Mouse (Mus musculus): ENCODE data around the gene Ncf1. TPM values are rescaled to one million over a fixed set of nuclear protein-coding genes. Genes with fewer than 3 reads are reported as not detected.

The Ncf1 gene
- total RNA-seq, 1 experiment from 2014 or later = 172 TPM

- ATAC-seq (replicated peaks; ENCODE audit: insufficient number of reproducible peaks, low FRiP score, low TSS enrichment, poor library complexity, severe bottlenecking) = no peak
These were observed 4.1 kb downstream of the Ncf1 start for GRCm38 (mm10) chr5:134225110-134225901.

- ATAC-seq (replicated peaks; ENCODE audit: insufficient number of reproducible peaks, low FRiP score, low TSS enrichment, poor library complexity, severe bottlenecking) = no peak
These were observed 7.7 kb downstream of the Ncf1 start for GRCm38 (mm10) chr5:134221708-134222150.

GRCm38 (mm10) chr5:134221278-134221677, 8.1 kb downstream of the Ncf1 start:
- no peak for ATAC-seq (replicated peaks; ENCODE audit: insufficient number of reproducible peaks, low FRiP score, low TSS enrichment, poor library complexity, severe bottlenecking)

- ATAC-seq (replicated peaks; ENCODE audit: insufficient number of reproducible peaks, low FRiP score, low TSS enrichment, poor library complexity, severe bottlenecking) = no peak
These were observed 11.5 kb downstream of the Ncf1 start for GRCm38 (mm10) chr5:134217900-134218299.

DNA sequence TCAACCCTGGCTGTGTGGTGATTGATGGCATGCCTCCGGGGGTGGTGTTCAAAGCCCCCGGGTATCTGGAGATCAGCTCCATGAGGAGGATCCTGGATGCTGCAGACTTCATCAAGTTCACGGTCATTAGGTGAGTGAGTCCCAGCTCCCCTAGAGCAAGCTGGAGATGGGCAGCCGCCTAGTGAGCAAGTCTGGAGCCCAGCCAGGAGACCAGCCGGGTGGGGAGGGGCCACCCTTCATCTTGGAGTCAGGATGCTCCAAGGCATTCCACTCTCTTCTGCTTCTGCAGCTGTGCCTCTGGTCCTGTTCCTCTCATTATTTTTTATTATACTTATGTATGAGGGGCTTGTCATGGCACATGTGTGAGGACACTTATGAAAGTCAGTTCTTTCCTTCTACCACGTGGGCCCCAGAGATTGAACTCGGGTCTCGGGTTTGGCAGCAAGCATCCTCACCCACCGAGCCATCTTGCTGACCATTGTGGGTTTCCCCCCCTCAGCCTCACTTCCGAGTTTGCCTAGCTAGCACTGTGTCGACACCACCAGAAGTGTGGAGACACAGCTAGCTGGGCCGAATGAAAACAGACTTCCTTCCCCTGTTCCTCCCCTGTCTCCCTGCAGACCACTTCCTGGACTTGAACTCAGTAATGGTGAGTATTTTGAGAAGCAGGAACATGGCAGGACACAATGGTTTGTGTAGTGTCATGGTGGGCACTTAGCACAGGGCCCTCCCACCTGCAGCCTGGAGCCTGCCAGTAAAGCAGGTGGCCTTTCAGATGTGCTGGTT, 15.2 kb downstream of the Ncf1 start:
- ATAC-seq (replicated peaks; ENCODE audit: insufficient number of reproducible peaks, low FRiP score, low TSS enrichment, poor library complexity, severe bottlenecking) = peak; percentile 79

DNA sequence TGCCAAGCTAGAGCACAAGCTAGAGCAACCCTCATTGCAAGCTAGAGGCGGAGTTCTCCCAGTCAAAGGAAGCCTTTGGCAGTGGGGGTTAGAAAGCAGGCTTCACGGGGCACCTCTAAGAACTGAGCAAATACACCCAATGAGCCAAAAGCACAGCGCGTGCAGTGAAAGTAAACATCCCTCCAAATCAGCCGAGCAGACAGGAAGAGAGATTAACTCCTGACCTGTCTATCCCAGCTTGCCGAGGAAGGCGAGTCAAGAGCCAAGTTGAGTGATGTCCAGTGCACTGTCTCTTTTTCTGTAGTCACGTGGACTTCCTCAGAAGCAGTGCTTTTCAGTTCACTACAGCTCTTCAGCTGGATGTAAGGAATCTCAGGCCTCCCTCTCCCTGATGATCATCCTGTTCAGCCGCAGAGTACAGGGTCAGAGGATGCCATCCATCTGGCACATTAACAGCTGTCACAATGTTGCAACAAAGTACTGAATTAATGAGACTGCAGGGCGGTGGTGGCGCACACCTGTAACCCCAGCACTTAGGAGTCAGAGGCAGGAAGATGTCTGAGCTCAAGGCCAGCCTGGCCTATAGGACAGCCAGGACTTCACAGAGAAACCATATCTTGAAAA, 19.4 kb downstream of the Ncf1 start:
- no peak for ATAC-seq (replicated peaks; ENCODE audit: insufficient number of reproducible peaks, low FRiP score, low TSS enrichment, poor library complexity, severe bottlenecking)

DNA sequence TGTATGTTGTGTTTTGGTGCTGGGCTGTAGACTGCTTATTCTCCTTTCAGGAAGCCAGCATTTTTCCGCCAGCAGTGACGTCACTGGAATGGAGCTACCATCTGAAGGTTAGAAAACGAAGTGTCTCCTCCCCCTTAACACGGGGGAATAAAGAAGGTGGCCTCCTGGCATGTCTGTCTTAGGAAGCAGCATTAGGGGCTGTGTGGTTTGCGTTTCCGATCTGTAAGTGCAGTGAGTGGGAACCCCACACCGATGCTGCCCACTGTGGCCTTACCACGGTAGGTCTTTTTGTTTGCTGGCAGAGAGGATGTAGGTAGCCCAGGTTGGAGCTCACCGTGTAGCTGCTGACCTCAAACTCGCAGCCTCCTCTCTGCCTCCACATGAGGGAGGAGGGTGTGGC, 22.7 kb downstream of the Ncf1 start:
- no peak for ATAC-seq (replicated peaks; ENCODE audit: insufficient number of reproducible peaks, low FRiP score, low TSS enrichment, poor library complexity, severe bottlenecking)

DNA sequence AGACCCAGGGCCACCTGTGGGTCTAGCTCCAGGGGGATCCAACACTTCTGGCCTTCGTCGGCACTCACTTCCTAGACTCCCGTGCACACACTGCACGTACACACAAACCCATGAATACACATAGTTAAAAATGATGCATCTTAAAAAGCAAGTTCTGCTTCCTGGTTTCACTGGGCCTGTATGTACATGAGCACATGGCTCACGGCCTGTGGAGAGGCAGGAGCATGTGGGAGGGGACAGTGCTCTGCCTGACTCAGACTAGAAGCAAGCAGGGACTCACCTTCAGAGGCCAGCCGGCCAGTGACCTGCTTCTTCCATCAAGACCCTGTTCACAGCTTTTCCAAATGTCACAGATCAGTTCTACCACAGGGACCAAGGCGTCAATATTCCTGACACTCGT, 35.8 kb downstream of the Ncf1 start:
- ATAC-seq (replicated peaks; ENCODE audit: insufficient number of reproducible peaks, low FRiP score, low TSS enrichment, poor library complexity, severe bottlenecking) = 0 out of 2 replicates have a peak, but pooled peaks have one; percentile 20

DNA sequence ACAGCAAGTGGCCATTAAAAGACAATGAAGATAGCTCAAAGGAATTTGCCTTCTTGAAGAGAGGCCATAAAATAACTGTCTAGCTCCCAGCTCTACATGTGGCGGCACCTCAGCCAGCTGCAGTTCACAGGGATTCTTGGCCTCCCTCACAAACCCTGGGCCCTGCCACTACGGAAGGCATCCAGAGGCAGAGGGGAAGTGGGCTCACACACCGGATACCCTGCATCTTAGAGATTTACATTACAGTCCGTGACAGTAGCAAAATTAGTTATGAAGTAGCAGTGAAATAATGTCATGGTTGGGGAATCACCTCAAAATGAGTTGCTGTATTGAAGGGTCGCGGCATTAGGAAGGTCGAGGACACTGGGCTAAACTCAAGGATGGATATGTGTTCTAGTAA, 40.9 kb downstream of the Ncf1 start:
- ATAC-seq (replicated peaks; ENCODE audit: insufficient number of reproducible peaks, low FRiP score, low TSS enrichment, poor library complexity, severe bottlenecking) = no peak

GRCm38 (mm10) chr5:134186961-134187731, 42.3 kb downstream of the Ncf1 start:
- ATAC-seq (replicated peaks; ENCODE audit: insufficient number of reproducible peaks, low FRiP score, low TSS enrichment, poor library complexity, severe bottlenecking) = peak; percentile 67

DNA sequence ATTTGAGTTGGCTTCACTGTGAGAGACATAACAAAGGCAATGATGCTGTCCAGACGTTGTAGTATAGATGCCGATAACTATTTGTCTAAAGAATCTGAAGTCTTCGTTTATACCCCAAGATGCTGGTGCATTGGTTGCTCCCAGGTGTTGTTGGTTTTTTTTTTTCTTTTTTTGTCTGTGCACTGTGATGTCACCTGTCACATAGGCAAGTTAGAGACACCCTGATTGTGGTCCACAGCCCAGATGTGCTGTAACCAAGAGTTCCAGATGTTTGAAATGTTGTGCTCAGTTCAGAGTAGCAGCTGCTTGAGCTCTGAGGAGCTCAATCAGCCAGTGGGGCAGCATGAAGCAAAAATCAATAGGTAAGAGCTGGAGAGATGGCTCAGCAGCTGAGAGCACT, 43.4 kb downstream of the Ncf1 start:
- no peak for ATAC-seq (replicated peaks; ENCODE audit: insufficient number of reproducible peaks, low FRiP score, low TSS enrichment, poor library complexity, severe bottlenecking)

- peak; percentile 92 for ATAC-seq (replicated peaks; ENCODE audit: insufficient number of reproducible peaks, low FRiP score, low TSS enrichment, poor library complexity, severe bottlenecking)
These were observed 45.3 kb downstream of the Ncf1 start, which contains the start of gene Gtf2ird2 for GRCm38 (mm10) chr5:134183880-134184808. Gene Gtf2ird2, plus strand, starts transcription at chr5:134184019.

- ATAC-seq (replicated peaks; ENCODE audit: insufficient number of reproducible peaks, low FRiP score, low TSS enrichment, poor library complexity, severe bottlenecking) = no peak
These were observed 46.3 kb downstream of the Ncf1 start for GRCm38 (mm10) chr5:134183162-134183561.

DNA sequence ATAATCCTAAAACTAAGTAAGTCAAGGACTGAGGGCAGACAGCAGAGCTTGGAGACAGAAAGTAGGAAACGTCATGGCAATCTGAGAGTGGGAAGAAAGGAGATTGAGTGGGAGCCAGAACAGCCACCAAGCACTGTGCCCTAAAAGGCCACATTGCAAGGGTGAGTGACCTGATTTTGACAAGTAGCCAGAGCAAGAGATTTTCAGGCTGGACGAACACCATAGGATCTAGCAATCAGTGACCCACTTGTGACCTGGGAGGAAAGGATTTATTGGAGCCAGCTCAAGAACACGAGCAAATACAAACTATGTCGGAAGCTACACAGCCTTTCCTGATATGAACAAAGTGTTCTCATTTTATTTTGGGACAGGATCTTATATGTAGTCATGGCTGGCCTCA, 46.7 kb downstream of the Ncf1 start:
- no peak for ATAC-seq (replicated peaks; ENCODE audit: insufficient number of reproducible peaks, low FRiP score, low TSS enrichment, poor library complexity, severe bottlenecking)

DNA sequence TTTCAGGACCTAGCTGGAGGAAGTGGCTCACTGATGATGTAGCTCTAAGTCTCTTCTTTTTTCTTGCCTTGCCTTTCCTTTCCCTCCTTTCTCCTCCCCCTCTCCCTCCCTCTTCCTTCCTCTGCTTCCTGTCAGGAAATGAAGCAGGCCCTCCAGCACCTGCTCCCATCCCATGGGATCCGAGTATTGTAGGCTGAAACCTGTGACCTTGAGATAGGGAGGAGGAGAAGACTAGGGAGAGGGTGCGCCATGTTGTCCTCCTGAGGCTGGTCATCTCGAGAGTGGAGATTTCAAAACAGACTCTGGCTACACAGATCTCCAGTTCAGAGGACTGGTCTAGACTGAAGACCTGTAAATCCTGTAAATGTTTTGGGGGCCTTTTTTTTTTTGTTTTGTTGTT, 47.3 kb downstream of the Ncf1 start:
- no peak for ATAC-seq (replicated peaks; ENCODE audit: insufficient number of reproducible peaks, low FRiP score, low TSS enrichment, poor library complexity, severe bottlenecking)

DNA sequence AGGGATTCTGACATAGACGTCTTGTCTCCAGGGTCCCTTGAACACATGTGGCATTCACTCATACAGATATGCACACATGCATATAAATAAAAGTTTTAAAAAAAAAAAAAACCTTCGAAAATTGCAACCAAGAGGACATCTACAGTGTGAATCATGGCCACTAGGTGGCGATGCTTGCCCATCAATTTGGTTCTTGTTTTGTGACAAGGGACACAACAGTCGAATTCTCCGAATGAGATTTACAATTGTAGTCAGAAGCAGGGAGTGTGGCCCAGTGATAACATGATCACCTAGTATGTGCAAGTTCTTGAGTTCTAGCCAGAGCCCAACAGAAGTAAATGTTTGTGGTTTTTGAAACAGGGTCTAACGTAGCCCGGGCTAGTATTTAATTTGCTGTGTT, 49.6 kb downstream of the Ncf1 start:
- no peak for ATAC-seq (replicated peaks; ENCODE audit: insufficient number of reproducible peaks, low FRiP score, low TSS enrichment, poor library complexity, severe bottlenecking)

DNA sequence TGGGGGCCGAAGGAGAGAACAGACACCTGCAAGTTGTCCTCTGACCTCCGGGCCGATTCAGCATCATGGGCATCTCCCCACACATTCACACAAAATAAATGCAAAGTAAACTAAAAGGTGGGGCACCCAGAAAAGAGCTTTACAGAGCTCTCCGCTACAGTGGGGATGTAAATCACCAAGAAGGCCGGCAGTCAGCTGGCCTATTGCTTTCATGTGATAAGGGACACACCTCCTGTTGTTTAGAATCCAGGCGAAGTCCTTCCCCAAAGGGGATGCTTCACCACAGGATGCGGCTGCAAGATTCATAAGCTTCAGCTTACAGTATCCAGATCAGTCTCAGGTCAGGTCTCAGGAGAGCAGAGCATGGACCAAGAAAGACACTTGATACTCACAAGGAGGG, 50.9 kb downstream of the Ncf1 start:
- no peak for ATAC-seq (replicated peaks; ENCODE audit: insufficient number of reproducible peaks, low FRiP score, low TSS enrichment, poor library complexity, severe bottlenecking)

Measured in monocyte, adult 5-6 weeks (primary cell).